Mouse (Mus musculus) liver, embryonic 15.5 days (tissue): Measurements from ENCODE around the gene Spindoc. TPM values are rescaled to one million over a fixed set of nuclear protein-coding genes. Genes with fewer than 3 reads are reported as not detected.

Experiments used
- ATAC-seq: fragments of 200-750 bp; cut with Nextera tagmentation; 2 replicates; pipeline ENCODE4 v1.8.0; 2017; ENCODE audit warnings: moderate number of reproducible peaks, mild to moderate bottlenecking, moderate library complexity; ENCODE audit not compliant: insufficient read depth
- H3K27ac ChIP-seq: fragments of 300-500 bp; sonication (generic); replicated peaks from 2 replicates; pipeline ENCODE4 v1.5.1; 2015; ENCODE audit warnings: mild to moderate bottlenecking, inconsistent platforms
- H3K27me3 ChIP-seq: fragments of 300-500 bp; sonication (generic); 2 replicates; pipeline ENCODE4 v1.6.1; 2015; ENCODE audit warnings: mild to moderate bottlenecking, inconsistent platforms
- H3K36me3 ChIP-seq: fragments of 300-500 bp; sonication (generic); replicated peaks from 2 replicates; pipeline ENCODE4 v1.6.1; 2015; ENCODE audit warnings: moderate library complexity, mild to moderate bottlenecking, inconsistent platforms
- H3K4me1 ChIP-seq: fragments of 300-500 bp; sonication (generic); replicated peaks from 2 replicates; pipeline ENCODE4 v1.6.1; 2015; ENCODE audit warnings: inconsistent platforms
- H3K4me2 ChIP-seq: fragments of 300-500 bp; sonication (generic); 2 replicates; pipeline ENCODE4 v1.6.1; 2015; ENCODE audit warnings: moderate library complexity, mild to moderate bottlenecking, inconsistent platforms
- H3K4me3 ChIP-seq: fragments of 300-500 bp; sonication (generic); replicated peaks from 2 replicates; pipeline ENCODE4 v1.5.1; 2015; ENCODE audit warnings: mild to moderate bottlenecking, inconsistent platforms
- H3K9ac ChIP-seq: fragments of 300-500 bp; sonication (generic); 2 replicates; pipeline ENCODE4 v1.6.1; 2015; ENCODE audit warnings: moderate library complexity, mild to moderate bottlenecking, inconsistent platforms
- H3K9me3 ChIP-seq: fragments of 300-500 bp; sonication (generic); replicated peaks from 2 replicates; pipeline ENCODE4 v1.6.1; 2016; ENCODE audit warnings: inconsistent platforms
- WGBS: fragments of 180-500 bp; shearing (Covaris S2); methylation state at CpG from one replicate; pipeline ENCODE4 v1.1.7; 2015; ENCODE audit warnings: mixed read lengths; ENCODE audit not compliant: insufficient replicate concordance; 5-methylcytosine and 5-hydroxymethylcytosine counted together
- microRNA-seq: library from miRNA; unstranded; fragments of <30 nt; microRNA quantifications from one replicate; pipeline ENCODE4, GENCODE M21; 2016
- polyA plus RNA-seq: library from polyadenylated mRNA; unstranded; fragments of >200 nt; fragmentation: Nextera tagmentation; extraction: Ambion mirVana; gene quantifications from 2 replicates; pipeline ENCODE4 v1.2.1, GENCODE M21; 2015

Gene Spindoc
- polyA plus RNA-seq, 1 experiment from 2014 or later = 3.2 TPM

DNA sequence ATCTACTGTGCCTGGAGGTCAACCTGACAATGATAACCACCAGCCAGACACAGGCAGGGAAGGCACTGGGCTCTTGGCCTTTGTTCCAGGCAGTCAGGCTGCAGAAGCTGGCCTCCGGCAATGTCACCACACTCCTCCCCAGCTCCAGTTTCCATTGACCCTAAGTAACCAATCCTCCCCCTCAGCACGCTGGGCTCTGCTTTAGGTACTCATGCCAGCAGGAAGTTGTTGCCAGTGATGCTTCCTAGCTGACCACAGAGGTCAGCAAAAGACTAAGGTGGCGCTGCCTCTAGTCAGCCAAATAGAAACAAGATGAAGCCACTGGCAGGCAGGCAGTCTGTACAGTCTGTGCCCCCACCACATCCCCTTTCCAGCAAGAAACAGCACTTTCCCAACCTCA is 75.8 kb downstream of the Spindoc start:
- Histone ChIP-seq H3K9me3 (no peaks in the 10 kb centered on the region), H3K4me3 (no peak overlapping the region), H3K4me2 (no peak overlapping the region), H3K36me3 (no peaks in the 10 kb centered on the region), H3K9ac (no peak overlapping the region), H3K27me3 (no peaks in the 10 kb centered on the region), H3K4me1 (peaks cover 94% of the 10 kb centered on the region), H3K27ac (0 out of 2 replicates have a peak overlapping the region, but pooled peaks have one; percentile 43)
- ATAC-seq = no peak
- WGBS = 47% methylated on average over 3 of the region's 3 CpGs

DNA sequence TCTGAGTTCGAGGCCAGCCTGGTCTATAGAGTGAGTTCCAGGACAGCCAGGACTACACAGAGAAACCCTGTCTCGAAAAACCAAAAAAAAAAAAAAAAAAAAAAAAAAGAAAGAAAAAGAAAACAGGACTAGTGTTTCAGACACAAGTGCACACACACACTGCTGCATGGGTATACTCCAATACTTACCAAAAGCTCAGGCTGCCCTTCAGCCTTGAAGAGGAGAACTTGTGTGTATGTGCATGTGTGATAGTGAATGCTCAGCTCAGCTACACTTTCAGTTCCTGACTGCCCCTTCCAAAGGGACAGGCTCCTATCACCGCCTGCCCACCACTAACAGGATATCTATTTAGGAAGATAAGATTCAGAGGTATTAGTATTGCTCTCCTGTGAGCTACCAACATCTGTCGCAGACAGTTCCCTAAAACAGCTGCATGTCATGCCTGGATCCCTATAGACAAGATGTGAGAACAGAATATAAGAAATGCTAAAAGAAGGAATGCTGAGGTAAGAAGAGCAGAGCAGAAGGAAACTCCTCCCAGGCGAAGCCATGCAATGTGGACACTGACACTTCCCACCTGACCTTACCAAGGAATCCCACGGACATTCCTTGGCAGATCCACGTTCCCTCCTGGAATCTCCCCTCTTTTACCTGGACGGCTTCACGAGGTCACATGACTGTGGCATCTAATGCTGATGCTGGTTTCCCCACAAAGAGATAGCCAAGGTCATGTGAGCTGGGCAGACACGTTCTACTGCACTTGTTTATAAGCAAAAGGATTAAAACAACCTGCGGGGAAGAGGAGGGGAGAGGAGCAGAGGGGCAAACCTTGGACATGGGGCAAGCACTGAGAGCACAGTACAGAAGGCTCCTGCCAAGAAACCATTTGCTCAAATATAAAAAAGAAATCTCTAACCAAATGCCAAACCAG is 77.1 kb downstream of the Spindoc start:
- peaks cover 89% of the 10 kb centered on the region for H3K4me1 ChIP-seq
- no peaks in the 10 kb centered on the region for H3K27me3 ChIP-seq
- no peak overlapping the region for H3K9ac ChIP-seq
- 43% methylated on average over 10 of the region's 11 CpGs for WGBS
- no peak overlapping the region for H3K4me2 ChIP-seq
- no peaks in the 10 kb centered on the region for H3K9me3 ChIP-seq
- ATAC-seq = no peak
- no peak overlapping the region for H3K4me3 ChIP-seq
- peak overlapping the region; percentile 20; the same call in 1 of the 2 replicates for H3K27ac ChIP-seq
- H3K36me3 ChIP-seq = no peaks in the 10 kb centered on the region

DNA sequence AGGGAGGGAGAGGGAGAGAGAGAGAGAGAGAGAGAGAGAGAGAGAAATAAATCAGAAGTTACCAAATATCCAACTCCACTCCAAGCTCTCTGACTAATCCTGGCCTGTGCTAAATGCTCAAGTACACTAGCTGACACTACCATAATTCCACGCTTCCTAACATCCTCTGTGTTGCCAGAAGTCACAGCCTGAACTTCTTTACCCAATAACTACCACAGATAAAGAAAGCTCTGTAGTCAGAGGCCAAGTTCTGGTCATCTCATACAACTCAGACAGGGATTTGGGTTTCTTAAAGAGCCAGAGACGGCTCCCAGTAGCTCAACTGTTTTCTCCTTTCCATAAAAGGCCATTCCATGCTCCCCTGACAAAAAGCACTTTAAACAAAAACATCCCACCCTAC is 78.0 kb downstream of the Spindoc start:
- Histone ChIP-seq H3K4me1 (peaks cover 81% of the 10 kb centered on the region), H3K4me3 (no peak overlapping the region), H3K36me3 (0 out of 2 replicates have a peak, but pooled peaks cover 3% of the 10 kb centered on the region), H3K4me2 (no peak overlapping the region), H3K9ac (no peak overlapping the region), H3K27me3 (no peaks in the 10 kb centered on the region), H3K27ac (no peak overlapping the region), H3K9me3 (no peaks in the 10 kb centered on the region)
- 71% methylated on average over 2 of the region's 2 CpGs for WGBS
- no peak for ATAC-seq

Small RNAs within 50 kb of the gene (microRNA-seq; reads per million reads assigned to microRNA genes)
- not detected for gene Mir6991

Other genes with a start within 250 kb of the Spindoc start
- 53.7 and 58.4 TPM in 2 replicates for gene Otub1, start 176.7 kb downstream of the Spindoc start, polyA plus RNA-seq
- 485 and 535 TPM in 2 replicates for gene Cox8a, start 165.4 kb downstream of the Spindoc start, polyA plus RNA-seq
- 25.0 and 25.4 TPM in 2 replicates for gene Naa40, start 141.8 kb downstream of the Spindoc start, polyA plus RNA-seq
- 1.1 and 1.3 TPM in 2 replicates for gene Rcor2, start 115.7 kb downstream of the Spindoc start, polyA plus RNA-seq
- gene Mark2, start 41.1 kb downstream of the Spindoc start, polyA plus RNA-seq = 20.0 and 24.4 TPM in 2 replicates
- 0.68 and 0.88 TPM in 2 replicates for gene 2700081O15Rik, start 34.6 kb upstream of the Spindoc start, polyA plus RNA-seq
- 69.6 and 71.7 TPM in 2 replicates for gene Rtn3, start 100.3 kb upstream of the Spindoc start, polyA plus RNA-seq
- 4.6 and 5.1 TPM in 2 replicates for gene Atl3, start 111.0 kb upstream of the Spindoc start, polyA plus RNA-seq
- gene Pla2g16, start 174.5 kb upstream of the Spindoc start, polyA plus RNA-seq = 22.6 and 26.4 TPM in 2 replicates
- not detected in 2 replicates for gene Lgals12, start 224.2 kb upstream of the Spindoc start, polyA plus RNA-seq
- gene Hrasls5, start 229.5 kb upstream of the Spindoc start, polyA plus RNA-seq = not detected in 2 replicates